Mouse (Mus musculus) G1E (cell line): Measurements from ENCODE around the gene Desi1.

ENCODE experiments used
- CTCF ChIP-seq: IDR thresholded peaks from 2 replicates; pipeline ENCODE4 v1.5.1; 2012; ENCODE audit warnings: low read depth, low read length, inconsistent platforms, mixed read lengths
- TAL1 ChIP-seq: conservative IDR thresholded peaks from 2 replicates; pipeline ENCODE4 v1.6.1; 2012; ENCODE audit warnings: low read depth, low read length, inconsistent platforms, mixed read lengths

- TF ChIP-seq CTCF (no peak), TAL1 (no peak)
These were observed 72.6 kb downstream of the Desi1 start for GRCm38 (mm10) chr15:81961078-81961451.
